Mouse (Mus musculus): Measurements from ENCODE around the gene Il10ra.

GRCm38 (mm10) chr9:45241397-45241796 is 27.6 kb downstream of the Il10ra start:
- TF ChIP-seq CTCF (IDR thresholded peaks at IDR 0.05; ENCODE audit: low read depth, low read length) (no peak), POLR2A (IDR thresholded peaks at IDR 0.05; ENCODE audit: extremely low read depth, insufficient read depth, low read length) (no peak)
